Mouse (Mus musculus) CD8-positive naive resting alpha-beta T cell, adult 2 months (primary cell): ENCODE data around the gene Gm867.

Experiments used
- DNase-seq, 2 experiments: peaks; one replicate each; pipeline ENCODE4 v3.0.0; 2022; ENCODE audit warnings: low read depth in 2 of 2, low spot score in 2 of 2

Gene Gm867

GRCm38 (mm10) chr10:75897373-75897772 lies 43.1 kb downstream of the Gm867 start:
- peak; percentile 29 to 31 for DNase-seq

GRCm38 (mm10) chr10:75896208-75896607 lies 44.3 kb downstream of the Gm867 start:
- DNase-seq = no peak

- DNase-seq = no peak
Measured at GRCm38 (mm10) chr10:75895730-75896129, 44.7 kb downstream of the Gm867 start.

- no peak for DNase-seq
Measured at GRCm38 (mm10) chr10:75894601-75895000, 45.9 kb downstream of the Gm867 start.

- DNase-seq = peak; percentile 95 to 96
Measured at GRCm38 (mm10) chr10:75893089-75893750, 47.3 kb downstream of the Gm867 start, which contains the start of gene Derl3. TSS of gene Derl3 (plus strand) at chr10:75893413.

- no peak for DNase-seq
Measured at GRCm38 (mm10) chr10:75889406-75890153, 50.9 kb downstream of the Gm867 start.
